Mouse (Mus musculus) E14TG2a.4 (cell line): ENCODE results near the gene AY074887.
A peak's percentile ranks its signal among the peaks of the same experiment; 100 is the strongest.

ENCODE experiments used
- H3K27me3 ChIP-seq: 2 replicates; pipeline ENCODE4 v1.6.1; 2014; ENCODE audit warnings: low read length, control low read depth; ENCODE audit not compliant: insufficient read depth
- H3K36me3 ChIP-seq: 2 replicates; pipeline ENCODE4 v1.6.1; 2014; ENCODE audit warnings: low read length, control low read depth; ENCODE audit not compliant: insufficient read depth
- H3K4me1 ChIP-seq: replicated peaks from 2 replicates; pipeline ENCODE4 v1.6.1; 2014; ENCODE audit warnings: low read depth, low read length, control low read depth
- H3K4me3 ChIP-seq: replicated peaks from 2 replicates; pipeline ENCODE4 v1.5.1; 2014; ENCODE audit warnings: mild to moderate bottlenecking, low read length
- H3K9me3 ChIP-seq: 2 replicates; pipeline ENCODE4 v1.6.1; 2014; ENCODE audit warnings: low read length, control low read depth
- CTCF ChIP-seq: conservative IDR thresholded peaks from 2 replicates; pipeline ENCODE4 v1.5.1; 2014; ENCODE audit warnings: low read length
- NANOG ChIP-seq: IDR thresholded peaks from 2 replicates; pipeline ENCODE4 v1.6.1; 2014; ENCODE audit warnings: borderline replicate concordance, low read length, mixed read lengths
- POU5F1 ChIP-seq: IDR thresholded peaks from 2 replicates; pipeline ENCODE4 v1.6.1; 2014; ENCODE audit warnings: low read length, borderline replicate concordance

Gene AY074887

DNA sequence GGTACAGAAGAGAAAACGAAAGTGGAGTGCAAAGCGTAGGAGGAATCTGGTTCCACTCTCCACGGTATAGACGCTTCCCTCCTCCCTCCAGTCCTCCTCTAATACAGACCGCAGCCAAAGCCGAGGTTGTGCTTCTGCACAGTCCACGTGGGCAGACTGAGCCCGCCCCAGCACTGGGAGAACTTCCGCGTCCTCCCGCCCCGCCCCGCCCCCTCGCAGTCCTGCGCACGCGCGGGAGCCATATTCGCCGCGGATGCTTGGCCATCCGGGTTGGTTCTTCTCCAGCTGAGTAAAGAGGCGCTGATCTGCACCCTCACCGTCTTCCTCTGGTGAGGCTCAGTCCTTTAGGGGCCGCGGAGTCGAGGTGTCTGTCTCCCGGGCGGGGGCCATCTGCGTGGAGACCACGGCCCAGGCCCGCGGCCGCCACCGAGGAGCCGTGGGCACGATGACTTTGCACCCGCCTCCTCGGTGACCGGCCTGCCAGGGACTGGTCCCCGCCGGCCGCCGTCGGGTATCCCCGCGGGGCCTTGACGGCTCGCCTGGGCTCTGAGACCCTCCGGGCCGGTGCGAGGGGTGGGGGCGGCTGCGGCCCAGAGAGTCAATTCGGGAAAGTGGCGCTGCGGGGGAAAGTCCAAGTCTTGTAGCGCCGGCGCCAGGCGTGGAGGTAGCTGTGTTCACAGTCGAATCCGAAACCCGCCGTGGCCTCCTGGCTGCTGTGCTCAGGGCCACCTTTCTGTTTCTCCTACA, at the start of gene AY074887, which contains the start of gene Psma4:
AY074887 (minus strand) TSS at position 424 of the 747 bp plus-strand sequence.
Psma4 (plus strand) TSS at position 216 of the 747 bp plus-strand sequence.
- peaks cover 42% of the 10 kb centered on the region for H3K4me1 ChIP-seq
- TF ChIP-seq CTCF (no peak), POU5F1 (no peak), NANOG (no peak)
- peak within 1 kb of the TSS; percentile 96 for H3K4me3 ChIP-seq
- H3K36me3 ChIP-seq: peaks cover 43% of the 10 kb centered on the region
- H3K27me3 ChIP-seq: no peaks in the 10 kb centered on the region
- no peaks in the 10 kb centered on the region for H3K9me3 ChIP-seq

DNA sequence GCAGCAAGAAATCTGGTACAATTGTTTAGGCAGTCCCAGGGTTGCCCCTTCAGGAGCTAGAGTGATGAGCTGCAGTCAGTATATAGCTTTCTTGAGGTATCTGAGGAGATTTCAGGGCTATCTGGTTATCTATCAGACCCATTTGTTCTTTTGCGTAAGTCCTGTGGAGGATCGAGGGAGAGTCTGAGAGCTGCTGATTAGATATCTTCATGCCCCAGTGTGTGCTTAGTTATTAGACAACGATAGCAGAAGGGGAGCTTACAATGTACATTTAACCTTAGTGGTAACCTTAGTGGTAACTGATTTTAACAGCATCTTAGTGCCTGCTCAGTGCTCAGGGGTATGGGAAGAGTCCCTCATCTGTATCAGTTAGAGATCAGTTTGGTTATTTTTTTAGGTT, 44.8 kb upstream of the AY074887 start:
- TF ChIP-seq POU5F1: no peak
- no peak for TF ChIP-seq NANOG
- TF ChIP-seq CTCF: no peak

DNA sequence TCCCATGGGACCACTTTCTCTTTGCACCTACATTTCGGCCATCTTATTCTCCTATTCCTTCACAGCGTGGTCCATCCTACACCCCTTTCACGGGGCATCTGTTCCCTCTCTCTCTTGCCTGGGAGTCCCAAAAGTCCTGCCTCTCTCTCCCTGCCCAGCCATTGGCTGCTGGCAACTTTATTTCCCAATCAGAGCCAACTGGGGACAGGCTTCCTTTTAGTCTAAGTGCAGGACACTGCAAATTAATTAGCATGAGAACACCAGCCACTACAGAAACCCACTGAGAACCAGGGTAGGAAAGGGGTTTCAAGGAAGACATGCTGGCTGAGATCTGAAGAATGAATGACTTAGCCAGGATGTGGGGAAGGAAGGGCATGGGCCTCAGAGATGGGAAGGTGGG, 43.6 kb upstream of the AY074887 start:
- Histone ChIP-seq H3K27me3 (no peaks in the 10 kb centered on the region), H3K36me3 (no peaks in the 10 kb centered on the region), H3K9me3 (no peaks in the 10 kb centered on the region), H3K4me3 (no peak overlapping the region), H3K4me1 (peaks cover 15% of the 10 kb centered on the region)
- TF ChIP-seq NANOG (no peak), CTCF (no peak), POU5F1 (no peak)

More for the DNA sequence above, 44.8 kb upstream of the AY074887 start:
- Histone ChIP-seq H3K4me1 (peaks cover 15% of the 10 kb centered on the region), H3K4me3 (no peak overlapping the region), H3K27me3 (no peaks in the 10 kb centered on the region), H3K9me3 (no peaks in the 10 kb centered on the region), H3K36me3 (no peaks in the 10 kb centered on the region)

DNA sequence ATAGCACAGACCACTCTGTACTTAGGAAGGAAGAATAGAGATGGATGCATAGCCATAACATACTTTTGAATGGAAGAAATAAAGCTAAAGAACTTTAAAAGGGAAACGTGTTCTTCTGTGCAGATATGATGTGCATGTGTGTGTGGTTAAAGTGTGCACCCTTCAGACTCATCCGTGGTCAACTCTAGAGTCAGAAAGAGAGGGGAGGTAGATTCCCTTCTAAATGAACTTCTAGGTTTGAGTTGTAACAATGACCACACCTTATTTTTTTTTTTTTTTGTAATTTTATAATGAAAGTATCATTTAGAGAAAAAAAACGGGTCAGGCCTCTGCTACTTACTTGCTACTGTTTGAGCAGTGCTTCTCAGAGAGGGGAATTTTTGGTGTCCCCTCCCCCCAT, 39.6 kb upstream of the AY074887 start:
- Histone ChIP-seq H3K4me3 (no peak overlapping the region), H3K36me3 (no peaks in the 10 kb centered on the region), H3K27me3 (no peaks in the 10 kb centered on the region), H3K9me3 (no peaks in the 10 kb centered on the region), H3K4me1 (peaks cover 15% of the 10 kb centered on the region)
- TF ChIP-seq POU5F1 (no peak), NANOG (no peak), CTCF (no peak)

DNA sequence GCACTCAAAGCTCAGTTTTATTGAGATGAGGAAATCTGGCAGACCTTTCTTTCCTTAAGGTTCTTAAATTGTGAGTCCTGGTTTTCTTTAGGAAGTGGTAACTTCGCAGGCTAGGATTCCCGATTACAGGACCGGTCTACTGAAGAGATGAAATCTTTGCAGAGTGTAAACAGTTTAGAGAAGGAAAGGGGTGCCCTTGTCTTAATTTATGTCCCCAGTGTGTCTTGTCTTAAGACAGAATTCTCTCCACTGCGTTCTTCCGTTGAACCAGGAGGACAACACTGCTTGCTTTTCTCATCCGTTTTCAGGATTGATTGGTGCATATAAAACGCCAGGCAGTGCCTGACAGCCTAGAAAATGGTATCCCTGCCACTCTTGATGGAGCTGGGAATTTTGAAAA, 31.6 kb upstream of the AY074887 start:
- H3K4me1 ChIP-seq: peaks cover 22% of the 10 kb centered on the region
- peak overlapping the region; percentile 84 for H3K4me3 ChIP-seq
- peaks cover 34% of the 10 kb centered on the region for H3K27me3 ChIP-seq
- H3K9me3 ChIP-seq: peaks cover 5% of the 10 kb centered on the region
- no peaks in the 10 kb centered on the region for H3K36me3 ChIP-seq
- TF ChIP-seq CTCF (no peak), NANOG (no peak)

DNA sequence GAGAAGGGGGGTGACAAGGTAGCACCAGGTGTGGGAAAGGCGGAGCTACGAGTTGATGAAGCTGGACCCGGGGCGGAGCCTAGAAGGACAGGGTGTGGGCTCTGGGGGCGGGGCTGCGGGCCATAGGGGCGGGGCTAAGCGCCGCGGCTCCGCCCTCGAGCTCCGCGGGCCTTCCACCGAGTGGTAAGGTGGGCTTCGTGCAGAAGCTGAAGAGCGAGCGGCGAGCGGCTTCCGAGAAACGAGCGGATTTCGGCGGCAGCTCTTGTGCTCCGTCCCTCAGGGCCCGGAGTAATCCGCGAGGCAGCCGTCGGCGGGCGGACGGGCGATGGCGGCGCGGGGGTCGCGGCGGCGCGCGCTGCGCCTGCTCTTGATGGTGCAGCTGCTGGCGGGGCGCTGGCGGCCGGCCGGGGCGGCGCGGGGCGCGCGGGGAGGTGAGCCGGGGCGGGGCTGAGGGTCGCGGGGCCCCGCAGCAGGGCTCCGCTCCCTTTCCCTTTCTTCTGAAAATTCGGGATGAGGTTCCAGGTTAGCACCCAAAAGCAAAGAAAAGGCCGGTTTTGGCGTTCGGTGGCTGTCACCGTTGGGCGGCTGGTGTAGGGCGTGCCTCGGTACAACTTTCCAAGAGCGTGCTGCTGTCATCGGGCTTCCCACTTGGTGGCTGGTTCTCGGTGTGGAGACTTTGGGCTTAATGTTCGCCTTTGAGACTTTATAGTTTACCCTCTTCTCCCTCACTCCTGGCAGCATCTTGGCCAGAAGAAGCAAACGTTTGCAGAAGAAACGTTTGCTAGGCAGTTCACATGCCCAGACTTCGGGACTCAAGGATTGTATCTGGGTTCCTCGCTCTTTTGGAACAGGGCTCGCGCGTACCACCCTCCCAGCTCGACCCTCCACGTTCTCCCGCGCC, 30.7 kb upstream of the AY074887 start:
- Histone ChIP-seq H3K27me3 (peaks cover 34% of the 10 kb centered on the region), H3K36me3 (no peaks in the 10 kb centered on the region), H3K4me3 (peak overlapping the region; percentile 84), H3K4me1 (peaks cover 22% of the 10 kb centered on the region), H3K9me3 (peaks cover 5% of the 10 kb centered on the region)
- TF ChIP-seq CTCF (no peak), NANOG (no peak), POU5F1 (no peak)

GRCm38 (mm10) chr9:54980674-54981073, 29.9 kb upstream of the AY074887 start, which contains the start of gene Chrna5:
TSS of gene Chrna5 (plus strand) at chr9:54980880.
- TF ChIP-seq CTCF (no peak), POU5F1 (no peak), NANOG (no peak)
- Histone ChIP-seq H3K27me3 (peaks cover 34% of the 10 kb centered on the region), H3K9me3 (peaks cover 5% of the 10 kb centered on the region), H3K4me1 (peaks cover 22% of the 10 kb centered on the region), H3K36me3 (no peaks in the 10 kb centered on the region), H3K4me3 (peak within 1 kb of the TSS; percentile 84)

DNA sequence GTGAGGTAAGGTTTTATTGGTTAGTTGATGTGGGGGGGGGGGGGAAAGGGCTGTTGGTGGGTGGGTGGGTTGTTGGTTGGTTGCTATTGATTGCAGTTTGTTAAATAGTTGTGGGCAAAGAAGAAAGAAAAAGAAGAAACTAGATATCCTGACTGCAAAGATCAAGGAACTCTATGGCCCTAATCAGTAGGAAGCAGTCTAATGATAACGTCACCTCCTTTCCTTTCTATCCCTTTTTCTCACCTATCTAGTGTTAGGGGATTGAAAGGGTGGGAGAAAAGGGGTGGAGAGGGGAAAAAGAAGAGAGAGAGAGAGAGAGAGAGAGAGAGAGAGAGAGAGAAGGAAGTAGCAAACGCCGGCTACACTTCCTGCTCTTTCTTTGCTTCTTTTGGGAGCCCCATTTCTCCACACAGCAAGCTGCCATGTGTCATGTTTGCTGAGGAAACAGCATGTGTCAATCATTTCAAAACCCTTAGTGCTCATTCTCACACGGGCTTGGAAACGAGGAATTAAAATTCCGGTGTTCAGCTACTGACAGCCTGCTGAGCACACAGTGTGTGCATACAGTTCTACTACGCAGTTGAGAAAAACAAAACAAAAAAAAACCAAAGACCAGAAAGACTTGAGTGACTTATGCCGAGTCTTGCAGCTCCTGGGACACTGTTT, 19.3 kb upstream of the AY074887 start:
- TF ChIP-seq CTCF: no peak
- no peak for TF ChIP-seq NANOG
- TF ChIP-seq POU5F1: no peak
- Histone ChIP-seq H3K4me3 (no peak overlapping the region), H3K27me3 (no peaks in the 10 kb centered on the region), H3K4me1 (peaks cover 21% of the 10 kb centered on the region), H3K9me3 (no peaks in the 10 kb centered on the region), H3K36me3 (no peaks in the 10 kb centered on the region)
